ENCODE assay signal across 25 mouse cellular contexts in the genomic region with DNA sequence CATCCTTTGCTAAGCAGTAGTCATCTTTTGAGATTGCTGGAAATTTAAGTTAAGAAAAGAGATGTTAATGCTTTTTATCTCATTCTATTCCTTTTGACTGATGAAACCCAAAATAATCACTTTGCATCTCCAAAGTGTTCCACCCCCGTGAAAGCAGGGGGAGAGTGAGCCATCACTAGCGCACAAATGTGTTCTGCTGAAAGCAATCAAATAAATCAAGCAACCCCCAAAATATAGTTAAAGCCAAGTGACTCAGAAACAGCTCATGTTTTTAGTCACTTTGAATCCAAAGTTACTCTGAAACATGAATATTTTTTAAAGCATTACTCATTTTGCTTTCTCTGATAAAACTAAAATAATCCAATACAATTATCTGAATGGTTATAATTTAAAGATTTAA.
DNase-seq lines count a peak whose midpoint lies in the region; ATAC-seq lines count a peak whose summit lies in the region.
"Had no signal": no experiment of that assay in that cellular context is flagged by ENCODE, and none has a peak within 500 bp of the region (broad histone marks: within the 10 kb centered on the region; RNA-seq: fewer than 3 reads in every experiment).

No protein-coding gene starts in this region.

- no peak overlapping the region for H3K4me2 ChIP-seq in midbrain, embryonic 16.5 days (ENCODE audit: low read length)
- H3K4me2 ChIP-seq: embryonic facial prominence, embryonic 15.5 days; hindbrain, embryonic 12.5 days had no signal

- no peak overlapping the region for H3K9ac ChIP-seq in midbrain, embryonic 16.5 days (ENCODE audit: low read depth, low read length)
- H3K9ac ChIP-seq: embryonic facial prominence, embryonic 15.5 days; hindbrain, embryonic 12.5 days had no signal

- intact Hi-C loops in left cerebral cortex, postnatal 4 days (cut with DNase I), result loop anchor here (10.0 kb wide), 1 partner anchor 58 kb away; no protein-coding TSS in a partner anchor

- no peaks in the 10 kb centered on the region for H3K9me3 ChIP-seq in midbrain, embryonic 16.5 days (replicated peaks; ENCODE audit: control insufficient read depth, low read length, poor library complexity, severe bottlenecking)
- H3K9me3 ChIP-seq: embryonic facial prominence, embryonic 15.5 days; forebrain, embryonic 10.5 days; heart, embryonic 10.5 days; hindbrain, embryonic 12.5 days had no signal

- H3K4me3 ChIP-seq in midbrain, embryonic 16.5 days (ENCODE audit: low read depth, low read length), result no peak overlapping the region
- H3K4me3 ChIP-seq: embryonic facial prominence, embryonic 15.5 days; erythroblast, embryonic 14.5 days; forebrain, embryonic 10.5 days; heart, embryonic 10.5 days; hindbrain, embryonic 12.5 days had no signal

- WGBS in midbrain, embryonic 16.5 days, result 76% methylated on average over 2 of the region's 2 CpGs

- no peak overlapping the region for H3K27ac ChIP-seq in midbrain, embryonic 16.5 days (ENCODE audit: low read length)
- H3K27ac ChIP-seq: embryonic facial prominence, embryonic 15.5 days; forebrain, embryonic 10.5 days; heart, embryonic 10.5 days; hindbrain, embryonic 12.5 days had no signal

- no peak for ATAC-seq in midbrain, embryonic 16.5 days
- ATAC-seq: forebrain, embryonic 14.5 days; hindbrain, embryonic 16.5 days had no signal

- no peaks in the 10 kb centered on the region for H3K27me3 ChIP-seq in midbrain, embryonic 16.5 days (ENCODE audit: control insufficient read depth, insufficient read depth, low read depth, low read length)
- H3K27me3 ChIP-seq: CH12.LX; embryonic facial prominence, embryonic 15.5 days; hindbrain, embryonic 12.5 days had no signal

- no peaks in the 10 kb centered on the region for H3K4me1 ChIP-seq in midbrain, embryonic 16.5 days (ENCODE audit: control insufficient read depth, insufficient read depth, low read length)
- H3K4me1 ChIP-seq: embryonic facial prominence, embryonic 15.5 days; heart, embryonic 10.5 days; hindbrain, embryonic 12.5 days had no signal

- H3K36me3 ChIP-seq in midbrain, embryonic 16.5 days (ENCODE audit: control insufficient read depth, insufficient read depth, low read length), result no peaks in the 10 kb centered on the region
- H3K36me3 ChIP-seq: embryonic facial prominence, embryonic 15.5 days; forebrain, embryonic 10.5 days; heart, embryonic 10.5 days; hindbrain, embryonic 12.5 days had no signal

- peak; percentile 26 to 48 for DNase-seq in frontal cortex, adult 2 months (ENCODE audit: extremely low spot score in 1 of 2, low spot score in 1 of 2)
- DNase-seq in frontal cortex, postnatal 10 days (ENCODE audit: low spot score in 2 of 2), result no peak
- DNase-seq in left cerebral cortex, adult 11 months (ENCODE audit: low spot score), result peak; percentile 16
- DNase-seq in left cerebral cortex, postnatal 4 days, result no peak
- peak; percentile 71 for DNase-seq in 3T3-L1 (ENCODE audit: low read depth, low spot score)
- DNase-seq in frontal cortex, postnatal 36 days (ENCODE audit: low spot score in 2 of 2), result peak; percentile 14 to 26
- DNase-seq in spleen, adult 18-20 months, result no peak
- DNase-seq: adrenal gland, adult 2 months; adrenal gland, postnatal 25 days; cerebellum, adult 2 months; cerebellum, postnatal 10 days; embryo, embryonic 11 days; gastrocnemius, postnatal 36 days; heart, adult 18-20 months; heart, postnatal 10 days; heart, postnatal 4 days had no signal

Comparison
In these comparisons a context has a peak if more than half of its experiments do, and no peak if none do; other contexts are left out.
1. DNase-seq: peak in frontal cortex, adult 2 months (2 of 2), left cerebral cortex, adult 11 months (single experiment), 3T3-L1 (single experiment) and frontal cortex, postnatal 36 days (2 of 2); none in frontal cortex, postnatal 10 days (0 of 2), left cerebral cortex, postnatal 4 days (single experiment) and spleen, adult 18-20 months (0 of 2).